Mouse (Mus musculus) neural tube, embryonic 11.5 days (tissue): ENCODE data around the gene AC134908.4. TPM values are rescaled to one million over a fixed set of nuclear protein-coding genes. Genes with fewer than 3 reads are reported as not detected.

Experiments used
- ATAC-seq: fragments of 200-750 bp; cut with Nextera tagmentation; 2 replicates; pipeline ENCODE4 v1.8.0; 2017; ENCODE audit warnings: moderate number of reproducible peaks, mild to moderate bottlenecking, moderate TSS enrichment, moderate library complexity; ENCODE audit not compliant: insufficient read depth, low FRiP score, low TSS enrichment
- DNase-seq: peaks from one replicate; pipeline ENCODE4 v3.0.0-alpha.2; 2015; ENCODE audit warnings: low spot score
- H3K27ac ChIP-seq: fragments of 300-500 bp; sonication (generic); 2 replicates; pipeline ENCODE4 v1.5.1; 2014; ENCODE audit warnings: low read depth, mild to moderate bottlenecking, low read length
- H3K27me3 ChIP-seq: fragments of 300-500 bp; sonication (generic); 2 replicates; pipeline ENCODE4 v1.6.1; 2014; ENCODE audit warnings: mild to moderate bottlenecking, low read length, mixed read lengths; ENCODE audit not compliant: control insufficient read depth, insufficient read depth
- H3K36me3 ChIP-seq: fragments of 300-500 bp; sonication (generic); 2 replicates; pipeline ENCODE4 v1.6.1; 2014; ENCODE audit warnings: mild to moderate bottlenecking, low read length, moderate library complexity, mixed read lengths; ENCODE audit not compliant: control insufficient read depth, insufficient read depth
- H3K4me1 ChIP-seq: fragments of 300-500 bp; sonication (generic); 2 replicates; pipeline ENCODE4 v1.6.1; 2014; ENCODE audit warnings: low read length, mixed read lengths; ENCODE audit not compliant: control insufficient read depth, insufficient read depth
- H3K4me2 ChIP-seq: fragments of 300-500 bp; sonication (generic); 2 replicates; pipeline ENCODE4 v1.6.1; 2014; ENCODE audit warnings: low read depth, mild to moderate bottlenecking, moderate library complexity
- H3K4me3 ChIP-seq: fragments of 300-500 bp; sonication (generic); 2 replicates; pipeline ENCODE4 v1.5.1; 2014; ENCODE audit warnings: low read depth, low read length
- H3K9ac ChIP-seq: fragments of 300-500 bp; sonication (generic); 2 replicates; pipeline ENCODE4 v1.6.1; 2014; ENCODE audit warnings: mild to moderate bottlenecking, low read length
- H3K9me3 ChIP-seq: fragments of 300-500 bp; sonication (generic); 2 replicates; pipeline ENCODE4 v1.6.1; 2016; ENCODE audit warnings: low read length; ENCODE audit not compliant: control insufficient read depth
- whole genome bisulfite sequencing: fragments of 180-500 bp; shearing (Covaris S2); extraction: QIAGEN DNeasy Blood & Tissue Kit; methylation state at CpG from one replicate; pipeline ENCODE4 v1.1.7; 2014; 5-methylcytosine and 5-hydroxymethylcytosine counted together
- polyA plus RNA-seq: library from polyadenylated mRNA; unstranded; fragments of >200 nt; fragmentation: Nextera tagmentation; extraction: Ambion mirVana; gene quantifications from 2 replicates; pipeline ENCODE4 v1.2.1, GENCODE M21; 2014

The AC134908.4 gene
- polyA plus RNA-seq, 1 experiment from 2014 or later, result 0.78 TPM

GRCm38 (mm10) chr17:25791320-25791842, 4.1 kb downstream of the AC134908.4 start:
- no peak for ATAC-seq

DNA sequence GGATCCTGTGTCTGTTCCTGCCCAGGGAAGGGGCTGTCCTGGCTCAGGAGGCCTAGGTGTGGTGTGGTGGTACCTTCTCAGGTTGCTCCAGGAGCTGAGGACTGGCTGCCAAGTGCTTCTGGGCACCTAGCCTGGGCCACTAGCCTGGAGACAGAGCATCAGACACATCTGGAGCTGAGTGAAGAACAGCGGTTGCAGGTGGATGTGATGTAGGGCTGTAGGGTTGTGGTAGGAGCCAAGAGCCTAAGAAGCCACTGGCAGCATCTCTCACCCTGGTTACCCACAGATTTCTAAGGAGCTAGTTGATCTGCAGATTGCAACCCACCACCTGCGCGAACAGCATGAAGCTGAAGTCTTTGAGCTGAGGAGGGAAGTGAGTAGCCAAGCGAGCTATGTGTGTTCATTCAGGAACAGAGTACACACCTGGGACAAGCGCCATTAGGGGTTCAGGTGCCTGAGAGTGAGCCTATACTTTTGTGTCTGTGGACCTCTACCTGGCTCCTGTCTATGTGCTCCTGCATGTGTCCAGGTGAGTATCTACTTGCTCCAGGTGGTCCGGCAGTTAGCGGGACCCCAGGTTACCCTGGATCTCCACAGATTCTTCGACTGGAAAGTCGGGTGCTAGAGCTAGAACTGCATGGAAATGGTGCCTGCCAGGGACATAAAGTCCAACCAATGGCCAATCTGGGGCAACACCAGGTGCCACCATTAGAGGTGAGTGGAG, 8.5 kb downstream of the AC134908.4 start:
- DNase-seq (no peak), ATAC-seq (no peak)
- H3K27ac ChIP-seq, result no peak overlapping the region
- 93% methylated on average over 9 of the region's 9 CpGs for WGBS
- no peak overlapping the region for H3K4me2 ChIP-seq
- H3K4me3 ChIP-seq, result no peak overlapping the region
- H3K9ac ChIP-seq, result no peak overlapping the region
- peaks cover 3% of the 10 kb centered on the region; the same call in 1 of the 2 replicates for H3K36me3 ChIP-seq
- H3K9me3 ChIP-seq, result no peaks in the 10 kb centered on the region
- peaks cover 14% of the 10 kb centered on the region for H3K4me1 ChIP-seq
- no peaks in the 10 kb centered on the region for H3K27me3 ChIP-seq

More at GRCm38 (mm10) chr17:25791320-25791842, 4.1 kb downstream of the AC134908.4 start:
- H3K9ac ChIP-seq, result peak overlapping the region; percentile 75
- peak overlapping the region; percentile 96 for H3K4me2 ChIP-seq
- peak; percentile 56 for DNase-seq
- peaks cover 40% of the 10 kb centered on the region for H3K4me1 ChIP-seq
- WGBS, result 31% methylated on average over 19 of the region's 19 CpGs
- H3K4me3 ChIP-seq, result peak overlapping the region; percentile 56
- H3K27me3 ChIP-seq, result no peaks in the 10 kb centered on the region
- peak overlapping the region; percentile 88 for H3K27ac ChIP-seq
- H3K9me3 ChIP-seq, result no peaks in the 10 kb centered on the region
- H3K36me3 ChIP-seq, result 0 out of 2 replicates have a peak, but pooled peaks cover 2% of the 10 kb centered on the region

GRCm38 (mm10) chr17:25786280-25786679, 9.2 kb downstream of the AC134908.4 start, which contains the start of gene Ccdc78:
TSS of gene Ccdc78 (plus strand) at chr17:25786580.
- Histone ChIP-seq H3K36me3 (peaks cover 3% of the 10 kb centered on the region; the same call in 1 of the 2 replicates), H3K9me3 (no peaks in the 10 kb centered on the region)
- ATAC-seq, result no peak

GRCm38 (mm10) chr17:25785281-25785745, 10.1 kb downstream of the AC134908.4 start, which contains the start of gene Haghl:
TSS of gene Haghl (minus strand) at chr17:25785673.
- Histone ChIP-seq H3K4me2 (peak within 1 kb of the TSS; percentile 86), H3K27me3 (no peaks in the 10 kb centered on the region), H3K9me3 (no peaks in the 10 kb centered on the region), H3K4me3 (peak within 1 kb of the TSS; percentile 71), H3K9ac (peak within 1 kb of the TSS; percentile 85), H3K4me1 (peaks cover 10% of the 10 kb centered on the region), H3K27ac (peak within 1 kb of the TSS; percentile 83), H3K36me3 (peaks cover 3% of the 10 kb centered on the region; the same call in 1 of the 2 replicates)
- WGBS, result under 1% methylated on average over 23 of the region's 23 CpGs
- DNase-seq (peak; percentile 97), ATAC-seq (peak; percentile 77)

More at GRCm38 (mm10) chr17:25786280-25786679, 9.2 kb downstream of the AC134908.4 start, which contains the start of gene Ccdc78:
- Histone ChIP-seq H3K27me3 (no peaks in the 10 kb centered on the region), H3K4me1 (peaks cover 12% of the 10 kb centered on the region), H3K4me2 (peak within 1 kb of the TSS; percentile 86), H3K27ac (peak within 1 kb of the TSS; percentile 83), H3K4me3 (peak within 1 kb of the TSS; percentile 71), H3K9ac (peak within 1 kb of the TSS; percentile 85)
- DNase-seq, result no peak
- WGBS, result 87% methylated on average over 3 of the region's 3 CpGs

- Histone ChIP-seq H3K9ac (peak overlapping the region; percentile 85; the same call in 1 of the 2 replicates), H3K4me3 (peak overlapping the region; percentile 71), H3K27me3 (no peaks in the 10 kb centered on the region), H3K36me3 (peaks cover 3% of the 10 kb centered on the region; the same call in 1 of the 2 replicates), H3K9me3 (no peaks in the 10 kb centered on the region), H3K27ac (no peak overlapping the region), H3K4me2 (peak overlapping the region; percentile 86), H3K4me1 (peaks cover 10% of the 10 kb centered on the region)
- DNase-seq (no peak), ATAC-seq (no peak)
- 82% methylated on average over 15 of the region's 15 CpGs for WGBS
These were observed 11.4 kb downstream of the AC134908.4 start for GRCm38 (mm10) chr17:25783861-25784574.

DNA sequence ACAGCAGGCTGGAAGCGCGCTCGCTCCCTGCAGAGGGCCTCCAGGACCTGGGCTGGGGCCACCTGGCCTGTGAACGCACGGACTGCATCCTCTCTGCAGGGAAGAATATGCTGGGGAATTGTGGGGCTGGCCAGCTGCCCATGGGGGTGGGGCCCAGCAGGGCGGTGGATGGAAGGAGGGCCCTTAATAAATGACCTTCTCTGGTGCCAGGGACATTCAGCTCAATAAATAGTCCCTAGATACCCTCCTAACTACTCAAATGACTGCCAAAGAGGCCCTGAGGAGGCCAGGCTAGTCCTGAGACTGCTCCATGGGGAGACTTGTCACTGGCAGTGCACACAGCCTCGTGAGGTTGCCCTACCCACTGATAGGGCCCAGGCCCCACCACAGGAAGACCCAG, 12.4 kb downstream of the AC134908.4 start:
- WGBS, result 71% methylated on average over 7 of the region's 7 CpGs
- ATAC-seq (no peak), DNase-seq (no peak)
- Histone ChIP-seq H3K4me3 (no peak overlapping the region), H3K9ac (no peak overlapping the region; the same call in 1 of the 2 replicates), H3K27ac (no peak overlapping the region), H3K27me3 (no peaks in the 10 kb centered on the region), H3K36me3 (peaks cover 3% of the 10 kb centered on the region; the same call in 1 of the 2 replicates), H3K4me1 (peaks cover 10% of the 10 kb centered on the region), H3K4me2 (no peak overlapping the region), H3K9me3 (no peaks in the 10 kb centered on the region)

GRCm38 (mm10) chr17:25781339-25781738, 14.1 kb downstream of the AC134908.4 start:
- peaks cover 3% of the 10 kb centered on the region; the same call in 1 of the 2 replicates for H3K36me3 ChIP-seq

DNA sequence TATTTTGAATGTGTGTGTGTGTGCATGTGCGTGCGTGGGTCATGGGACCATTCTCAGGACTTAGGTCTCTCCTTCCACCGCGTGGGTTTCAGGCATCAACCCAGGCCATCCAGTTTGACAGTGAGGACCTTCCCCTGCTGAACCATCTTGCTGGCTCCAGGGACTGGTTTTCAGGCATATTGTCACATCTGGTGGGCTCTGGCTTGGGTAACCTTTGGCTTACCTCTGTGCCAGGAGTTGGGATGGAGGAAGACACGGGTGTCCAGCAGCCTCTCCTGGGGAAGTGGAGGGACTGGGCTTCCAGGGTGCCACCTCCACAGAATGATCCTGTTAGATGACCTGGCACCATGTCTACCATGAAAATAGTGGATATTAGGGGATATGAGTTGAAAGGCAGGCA, 17.5 kb downstream of the AC134908.4 start:
- H3K4me3 ChIP-seq, result no peak overlapping the region
- ATAC-seq (no peak), DNase-seq (no peak)
- no peaks in the 10 kb centered on the region; the same call in 1 of the 2 replicates for H3K36me3 ChIP-seq
- 88% methylated on average over 5 of the region's 5 CpGs for WGBS
- no peaks in the 10 kb centered on the region for H3K27me3 ChIP-seq
- H3K9me3 ChIP-seq, result no peaks in the 10 kb centered on the region
- no peak overlapping the region for H3K27ac ChIP-seq
- no peak overlapping the region for H3K9ac ChIP-seq
- H3K4me1 ChIP-seq, result peaks cover 9% of the 10 kb centered on the region
- H3K4me2 ChIP-seq, result no peak overlapping the region

More at GRCm38 (mm10) chr17:25781339-25781738, 14.1 kb downstream of the AC134908.4 start:
- H3K9me3 ChIP-seq, result no peaks in the 10 kb centered on the region
- H3K4me2 ChIP-seq, result no peak overlapping the region
- H3K4me3 ChIP-seq, result no peak overlapping the region
- H3K27me3 ChIP-seq, result no peaks in the 10 kb centered on the region
- H3K27ac ChIP-seq, result no peak overlapping the region
- no peak for ATAC-seq
- H3K4me1 ChIP-seq, result peaks cover 10% of the 10 kb centered on the region
- DNase-seq, result no peak
- no peak overlapping the region for H3K9ac ChIP-seq
- WGBS, result 74% methylated on average over 6 of the region's 6 CpGs
